Mouse (Mus musculus) E14TG2a.4 (cell line): ENCODE measurements around the gene Pms1.
"Not testable (repeated sequence)": the region's sequence is repeated elsewhere in the genome, so short reads cannot be mapped to it uniquely, and the experiment has no call there.

Experiments
- H3K27me3 ChIP-seq: 2 replicates; pipeline ENCODE4 v1.6.1; 2014; ENCODE audit warnings: low read length, control low read depth; ENCODE audit not compliant: insufficient read depth
- H3K36me3 ChIP-seq: 2 replicates; pipeline ENCODE4 v1.6.1; 2014; ENCODE audit warnings: low read length, control low read depth; ENCODE audit not compliant: insufficient read depth
- H3K4me1 ChIP-seq: replicated peaks from 2 replicates; pipeline ENCODE4 v1.6.1; 2014; ENCODE audit warnings: low read depth, low read length, control low read depth
- H3K4me3 ChIP-seq: replicated peaks from 2 replicates; pipeline ENCODE4 v1.5.1; 2014; ENCODE audit warnings: mild to moderate bottlenecking, low read length
- H3K9me3 ChIP-seq: 2 replicates; pipeline ENCODE4 v1.6.1; 2014; ENCODE audit warnings: low read length, control low read depth
- CTCF ChIP-seq: conservative IDR thresholded peaks from 2 replicates; pipeline ENCODE4 v1.5.1; 2014; ENCODE audit warnings: low read length
- NANOG ChIP-seq: IDR thresholded peaks from 2 replicates; pipeline ENCODE4 v1.6.1; 2014; ENCODE audit warnings: borderline replicate concordance, low read length, mixed read lengths
- POU5F1 ChIP-seq: IDR thresholded peaks from 2 replicates; pipeline ENCODE4 v1.6.1; 2014; ENCODE audit warnings: low read length, borderline replicate concordance

Pms1 gene

DNA sequence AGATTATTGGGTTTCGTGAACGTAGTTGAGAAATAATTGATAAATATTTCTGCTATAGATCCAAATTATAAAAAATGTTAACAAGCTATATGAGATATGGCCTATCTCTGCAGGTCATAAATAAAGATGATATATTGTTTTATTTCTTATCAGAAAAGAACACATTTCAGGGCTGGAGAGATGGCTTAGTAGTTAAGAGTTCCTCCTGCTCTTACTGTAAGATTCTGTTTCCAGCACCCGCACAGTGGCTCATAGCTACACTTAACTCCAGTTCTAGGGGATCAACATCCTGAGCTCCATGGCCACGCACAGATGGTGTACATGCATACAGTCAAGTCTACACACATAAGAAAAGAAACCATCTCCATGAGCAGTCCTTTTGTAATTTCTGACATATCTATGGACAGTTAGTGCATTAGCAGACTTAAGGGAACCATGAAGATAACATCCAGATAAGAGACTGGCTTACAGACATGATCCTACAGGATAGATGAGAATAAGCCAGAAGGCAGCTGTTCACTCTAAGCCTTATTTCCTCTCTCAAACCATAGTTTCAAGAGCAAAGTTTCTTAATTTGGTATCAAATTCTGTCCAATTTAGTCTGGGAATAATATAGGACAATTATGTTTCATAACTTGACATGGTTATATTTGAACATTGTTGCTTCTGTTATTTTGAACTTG is 25.0 kb upstream of the Pms1 start:
- Histone ChIP-seq H3K27me3 (no peaks in the 10 kb centered on the region), H3K4me3 (no peak overlapping the region), H3K4me1 (no peaks in the 10 kb centered on the region), H3K36me3 (peaks cover 25% of the 10 kb centered on the region), H3K9me3 (no peaks in the 10 kb centered on the region)
- TF ChIP-seq CTCF (no peak), POU5F1 (no peak), NANOG (no peak)

DNA sequence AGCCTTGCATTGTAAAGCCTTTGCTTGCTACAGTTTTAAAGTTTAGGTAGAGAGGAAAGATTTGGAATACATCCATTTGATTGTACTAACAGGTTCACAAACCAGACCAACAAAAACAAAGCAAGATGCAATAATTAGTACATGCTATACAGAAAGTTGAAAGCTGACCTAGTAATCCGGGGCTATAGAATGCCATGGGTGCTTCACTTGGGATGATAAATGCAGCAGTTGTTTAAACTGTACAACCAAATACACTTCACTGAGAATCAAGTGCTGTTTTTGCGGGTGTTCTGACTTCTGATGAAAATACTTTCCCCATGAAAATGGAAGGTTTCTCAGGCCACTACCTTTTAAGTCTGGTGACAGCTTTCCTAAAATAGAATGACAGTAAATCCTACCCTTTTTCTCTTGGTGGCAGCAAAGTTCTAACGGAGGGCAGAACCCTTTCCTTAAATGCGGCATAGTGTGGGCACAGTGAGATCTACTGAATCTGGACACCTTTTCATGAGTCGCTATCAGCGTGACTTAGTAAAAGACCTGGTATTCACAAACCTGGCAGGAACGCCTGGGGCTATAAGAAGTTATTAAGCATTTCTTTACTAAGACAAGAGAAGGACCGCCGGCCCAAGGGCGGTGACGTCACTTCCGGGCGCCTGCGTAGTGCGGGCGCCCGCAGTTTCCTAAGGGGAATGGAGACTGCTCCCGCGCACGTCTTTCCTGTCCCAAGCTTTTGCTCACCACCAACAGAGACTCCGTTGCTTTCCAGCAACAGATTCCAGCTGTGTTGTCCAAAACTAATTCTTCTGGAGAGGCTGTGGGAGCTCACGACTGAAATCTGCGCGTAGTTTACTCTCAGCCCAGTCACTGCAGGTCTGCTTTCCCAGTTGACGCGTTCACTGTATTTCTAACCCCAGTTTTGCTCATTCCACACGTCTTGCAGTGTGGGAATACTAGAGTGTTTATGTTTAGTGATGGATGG is 16.5 kb upstream of the Pms1 start, which contains the start of gene Osgepl1:
TSS of gene Osgepl1 (plus strand) at position 636 of the 979 bp plus-strand sequence.
- peaks cover 32% of the 10 kb centered on the region for H3K36me3 ChIP-seq
- TF ChIP-seq CTCF (no peak), POU5F1 (no peak), NANOG (no peak)
- H3K9me3 ChIP-seq = no peaks in the 10 kb centered on the region
- peak within 1 kb of the TSS; percentile 84 for H3K4me3 ChIP-seq
- no peaks in the 10 kb centered on the region for H3K27me3 ChIP-seq
- H3K4me1 ChIP-seq = peaks cover 6% of the 10 kb centered on the region; the same call in 1 of the 2 replicates

DNA sequence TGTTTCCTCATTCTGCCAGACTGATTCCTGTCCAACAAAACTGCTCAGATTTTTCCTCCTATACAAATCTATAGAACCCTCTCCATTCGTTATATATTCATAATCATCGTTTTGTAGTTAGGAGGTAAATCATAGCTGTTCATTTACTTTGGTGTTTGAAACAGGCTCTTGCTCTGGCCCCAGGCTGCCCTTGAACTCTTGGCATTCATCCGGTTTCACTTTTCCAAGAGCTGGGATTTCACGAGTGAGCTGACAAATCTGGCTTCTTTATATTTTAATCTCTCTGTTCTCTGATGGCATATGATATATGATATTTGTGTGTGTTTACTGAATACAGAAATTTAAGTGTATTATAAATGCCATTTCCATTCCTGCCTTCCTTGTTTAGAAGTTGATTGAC is 3.7 kb upstream of the Pms1 start:
- Histone ChIP-seq H3K27me3 (no peaks in the 10 kb centered on the region), H3K4me3 (no peak overlapping the region), H3K36me3 (peaks cover 35% of the 10 kb centered on the region), H3K4me1 (peaks cover 15% of the 10 kb centered on the region), H3K9me3 (no peaks in the 10 kb centered on the region)
- no peak for TF ChIP-seq POU5F1
- TF ChIP-seq NANOG = no peak
- no peak for TF ChIP-seq CTCF

DNA sequence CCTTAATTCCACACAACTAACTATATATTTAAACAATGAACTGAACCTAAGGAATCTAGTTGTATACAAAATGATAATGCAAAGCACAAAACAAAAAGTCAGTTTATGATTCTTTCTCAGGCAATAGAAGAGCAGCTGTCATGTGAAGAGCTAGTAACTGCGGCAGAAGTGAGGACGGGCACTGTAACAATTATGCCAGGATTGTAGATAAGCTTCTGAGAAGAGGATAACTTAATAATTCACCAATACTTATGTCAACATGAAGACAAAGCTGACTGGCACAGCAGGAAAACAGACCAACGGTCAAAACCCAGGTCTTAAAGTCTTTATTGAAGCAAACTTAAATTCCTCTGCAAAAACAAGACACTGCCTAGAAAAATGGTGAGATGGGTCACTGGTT is 5.6 kb downstream of the Pms1 start:
- peaks cover 20% of the 10 kb centered on the region for H3K4me1 ChIP-seq
- no peaks in the 10 kb centered on the region for H3K27me3 ChIP-seq
- H3K4me3 ChIP-seq = no peak overlapping the region
- H3K9me3 ChIP-seq = no peaks in the 10 kb centered on the region
- H3K36me3 ChIP-seq = peaks cover 22% of the 10 kb centered on the region
- TF ChIP-seq CTCF (no peak), POU5F1 (no peak), NANOG (no peak)

DNA sequence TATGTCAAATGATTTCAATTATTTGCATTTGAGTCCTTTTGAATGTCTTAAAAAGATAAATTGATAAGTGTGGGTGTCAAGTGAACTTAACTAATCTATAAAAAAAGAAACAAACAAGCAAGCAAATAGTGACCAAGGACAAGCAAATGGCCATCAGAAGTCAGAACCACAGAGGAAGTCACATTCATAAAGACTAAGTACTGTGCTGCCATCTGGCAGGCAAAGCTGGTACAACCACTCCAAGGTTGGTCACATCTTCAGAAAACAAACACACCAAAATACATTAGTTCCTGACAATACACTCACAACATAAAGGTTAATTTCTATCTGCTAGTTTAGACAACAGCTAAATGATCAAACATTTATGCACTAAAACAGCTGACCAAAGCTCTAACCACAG is 24.2 kb downstream of the Pms1 start:
- Histone ChIP-seq H3K4me1 (peaks cover 3% of the 10 kb centered on the region; the same call in 1 of the 2 replicates), H3K27me3 (no peaks in the 10 kb centered on the region), H3K9me3 (no peaks in the 10 kb centered on the region), H3K4me3 (no peak overlapping the region), H3K36me3 (0 out of 2 replicates have a peak, but pooled peaks cover 7% of the 10 kb centered on the region)
- TF ChIP-seq POU5F1 = no peak
- peak; percentile 27; the same call in 1 of the 2 replicates for TF ChIP-seq CTCF

DNA sequence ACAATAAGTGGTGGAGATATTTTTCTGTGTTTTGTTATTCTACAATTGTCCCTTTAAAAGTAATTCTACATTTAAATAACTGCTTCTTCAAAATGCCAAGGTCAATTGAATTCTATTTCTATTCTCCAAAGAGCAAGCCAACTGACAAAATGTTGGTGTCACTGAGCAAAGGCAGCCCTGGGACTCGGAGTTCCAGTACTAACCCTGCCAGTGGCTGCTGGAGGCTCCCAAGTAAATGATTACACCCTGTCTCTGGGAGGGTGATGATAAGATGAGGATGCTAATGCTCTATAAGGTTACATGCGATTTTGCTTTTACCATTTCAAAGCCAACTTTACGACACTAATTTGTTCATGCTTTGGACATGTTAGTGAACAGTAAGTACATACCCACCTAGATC is 26.9 kb downstream of the Pms1 start:
- H3K4me1 ChIP-seq = no peaks in the 10 kb centered on the region
- H3K36me3 ChIP-seq = peaks cover 12% of the 10 kb centered on the region
- no peak overlapping the region for H3K4me3 ChIP-seq
- H3K27me3 ChIP-seq = no peaks in the 10 kb centered on the region
- H3K9me3 ChIP-seq = no peaks in the 10 kb centered on the region
- no peak for TF ChIP-seq CTCF
- TF ChIP-seq NANOG = no peak
- no peak for TF ChIP-seq POU5F1

DNA sequence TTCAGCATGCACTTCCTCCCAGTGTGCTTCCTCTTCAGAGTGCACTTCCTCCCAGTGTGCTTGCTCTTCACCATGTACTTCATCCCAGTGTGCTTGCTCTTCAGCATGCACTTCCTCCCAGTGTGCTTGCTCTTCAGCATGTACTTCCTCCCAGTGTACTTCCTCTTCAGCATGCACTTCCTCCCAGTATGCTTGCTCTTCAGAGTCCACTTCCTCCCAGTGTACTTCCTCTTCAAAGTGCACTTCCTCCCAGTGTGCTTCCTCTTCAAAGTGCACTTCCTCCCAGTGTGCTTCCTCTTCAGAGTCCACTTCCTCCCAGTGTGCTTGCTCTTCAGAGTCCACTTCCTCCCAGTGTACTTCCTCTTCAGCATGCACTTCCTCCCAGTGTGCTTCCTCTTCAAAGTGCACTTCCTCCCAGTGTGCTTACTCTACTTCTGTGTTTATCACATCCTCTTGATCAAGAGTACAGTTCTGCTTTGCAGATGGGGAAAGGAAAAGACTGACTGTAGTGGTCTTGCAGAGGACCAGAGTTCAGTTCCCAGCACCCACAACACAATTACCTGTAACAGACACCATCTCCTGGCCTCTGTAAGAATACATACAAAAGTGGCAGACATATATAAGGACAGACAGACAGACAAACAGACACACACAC is 31.7 kb downstream of the Pms1 start:
- H3K4me3 ChIP-seq, H3K27me3 ChIP-seq, H3K4me1 ChIP-seq, H3K9me3 ChIP-seq: not testable (repeated sequence)
- H3K36me3 ChIP-seq = peaks cover 11% of the 10 kb centered on the region

DNA sequence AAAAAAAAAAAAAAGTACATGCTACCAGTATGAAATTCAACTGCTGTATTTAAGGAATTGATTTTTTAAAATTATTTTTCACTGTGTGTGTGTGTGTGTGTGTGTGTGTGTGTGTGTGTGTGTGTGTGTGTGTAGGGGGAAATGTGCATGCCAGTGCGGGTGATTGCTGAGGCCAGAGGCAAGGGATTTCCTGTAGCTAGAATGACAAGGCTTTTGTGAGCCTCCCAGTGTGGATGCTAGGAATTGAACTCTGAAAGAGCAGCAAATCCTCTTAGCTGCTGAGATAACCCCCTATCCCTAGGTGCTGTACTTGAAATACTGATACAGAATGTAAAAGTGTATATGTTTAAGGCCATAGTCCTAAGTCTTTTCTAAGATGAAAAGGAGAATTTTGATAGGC is 70.8 kb downstream of the Pms1 start:
- Histone ChIP-seq H3K4me1 (no peaks in the 10 kb centered on the region), H3K4me3 (no peak overlapping the region), H3K27me3 (no peaks in the 10 kb centered on the region), H3K9me3 (peaks cover 19% of the 10 kb centered on the region), H3K36me3 (peaks cover 16% of the 10 kb centered on the region; the same call in 1 of the 2 replicates)
- TF ChIP-seq CTCF (no peak), POU5F1 (no peak), NANOG (no peak)
